Mouse (Mus musculus) adrenal gland, adult 18-20 months (tissue): ENCODE measurements around the gene Ptprd. TPM values are rescaled to one million over a fixed set of nuclear protein-coding genes. Genes with fewer than 3 reads are reported as not detected.

Experiments used
- DNase-seq, 2 experiments: peaks; one replicate each; pipeline ENCODE4 v3.0.0; 2021 to 2022; ENCODE audit warnings: low spot score in 2 of 2
- microRNA-seq, 2 experiments: library from miRNA; unstranded; fragments of <30 nt; microRNA quantifications; one replicate each; pipeline ENCODE4 v1.2.0; 2021; ENCODE audit warnings: borderline number of aligned reads in 2 of 2
- total RNA-seq, 2 experiments: library from RNA; stranded (reverse); gene quantifications; 1 replicate in 1 of 2; 2 replicates in 1 of 2; pipeline ENCODE4 v1.2.3; 2021

Ptprd gene
- total RNA-seq, 2 experiments from 2014 or later: 65.4 to 86.4 TPM

GRCm38 (mm10) chr4:75974728-75975127, 2237.0 kb downstream of the Ptprd start:
- DNase-seq: no peak

DNA sequence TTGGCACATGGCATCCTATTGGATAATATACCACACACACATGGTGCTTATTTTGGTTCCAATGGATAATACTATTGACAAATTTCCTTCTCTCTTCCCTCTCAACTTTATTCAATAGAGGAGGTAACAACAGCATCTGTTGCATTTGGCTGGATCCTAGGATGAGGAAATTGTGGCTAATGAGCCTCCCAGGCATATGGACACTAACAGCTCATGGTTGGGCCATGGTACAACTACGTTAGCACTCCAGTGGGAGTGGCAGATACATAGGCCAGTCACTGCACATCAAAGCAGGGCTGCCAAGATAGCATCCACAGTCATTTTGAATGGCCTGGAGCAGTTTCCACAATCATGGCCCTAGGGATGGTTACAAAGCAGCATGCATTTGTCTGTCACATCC, 2238.4 kb downstream of the Ptprd start:
- no peak for DNase-seq

GRCm38 (mm10) chr4:75969961-75970360, 2241.8 kb downstream of the Ptprd start:
- DNase-seq: no peak

DNA sequence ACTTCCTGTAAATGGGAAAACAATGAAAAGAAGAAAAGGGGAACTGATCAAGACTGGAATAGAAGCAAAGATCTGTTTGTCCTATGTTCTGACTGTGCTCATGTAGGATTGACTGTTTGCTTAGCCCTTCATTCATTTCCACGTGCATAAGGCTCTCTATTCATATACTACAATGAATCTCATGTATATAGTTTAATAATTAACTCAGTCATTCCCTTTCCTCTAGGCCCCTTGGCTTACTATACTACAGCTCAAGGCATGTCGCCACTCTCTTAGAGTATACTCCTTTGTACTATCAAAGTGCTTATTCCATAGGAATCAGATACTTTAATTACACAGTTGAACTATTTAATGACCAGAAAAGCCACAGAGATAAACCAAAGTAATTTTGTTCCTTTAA, 2243.1 kb downstream of the Ptprd start:
- DNase-seq: no peak

GRCm38 (mm10) chr4:75965810-75966209, 2246.0 kb downstream of the Ptprd start:
- DNase-seq: no peak

- DNase-seq: no peak
These were observed 2248.8 kb downstream of the Ptprd start for GRCm38 (mm10) chr4:75962916-75963315.

GRCm38 (mm10) chr4:75961865-75962264, 2249.9 kb downstream of the Ptprd start:
- no peak for DNase-seq

DNA sequence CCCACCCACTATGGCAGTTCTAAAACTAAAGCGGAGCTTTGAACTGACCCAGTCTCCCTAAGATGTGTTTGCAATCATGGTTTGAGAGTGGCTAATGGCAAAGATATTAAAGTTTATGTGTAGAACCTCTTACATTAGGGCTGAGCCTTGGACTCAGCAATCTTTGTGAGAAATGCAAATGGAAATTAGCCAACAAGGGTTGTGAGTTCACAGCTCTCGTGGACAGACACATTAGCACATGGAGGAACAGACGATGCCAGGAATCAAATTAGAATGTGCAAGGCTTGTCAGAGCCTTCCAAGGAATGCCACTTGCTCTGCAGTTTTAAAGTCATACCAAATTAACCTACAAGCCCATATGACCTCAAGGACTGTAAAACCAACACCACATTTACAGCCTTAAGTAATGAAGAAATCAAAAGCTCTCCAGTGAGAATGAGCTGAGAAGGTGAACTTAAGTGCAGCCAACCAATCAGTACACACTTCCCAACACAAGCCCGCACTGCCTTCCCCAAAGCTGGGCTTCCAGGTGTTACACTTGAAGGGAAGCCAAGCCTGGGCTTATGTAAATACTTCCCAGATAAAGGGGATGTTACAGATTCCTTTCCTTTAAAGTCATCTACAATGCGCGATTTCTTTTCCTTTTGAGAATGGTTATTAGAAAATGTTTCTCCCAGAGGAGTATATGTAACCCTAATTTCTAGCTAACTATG, 2258.3 kb downstream of the Ptprd start:
- DNase-seq: no peak

- DNase-seq: no peak
These were observed 2261.2 kb downstream of the Ptprd start for GRCm38 (mm10) chr4:75950582-75950981.

DNA sequence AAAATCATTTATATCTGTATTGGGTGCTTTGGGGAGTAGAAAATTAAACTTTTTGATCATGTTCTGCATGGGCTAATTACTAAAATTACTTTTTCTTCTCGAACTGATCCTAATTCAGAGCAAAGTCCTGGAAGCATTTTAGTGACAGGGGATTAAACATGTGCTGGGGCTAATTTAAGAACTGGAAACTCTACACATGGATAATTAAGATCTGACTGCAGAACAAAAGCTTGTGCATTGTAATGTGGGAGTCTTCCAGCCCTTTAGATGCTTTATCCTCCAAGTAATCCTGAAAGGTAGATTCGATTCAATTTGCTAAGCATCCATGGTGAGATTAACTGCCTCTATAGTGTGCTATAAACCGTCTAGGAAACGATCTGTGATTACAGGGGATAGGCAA, 2316.9 kb downstream of the Ptprd start:
- DNase-seq: no peak

Small RNA genes lying within 50 kb of the gene (microRNA-seq; reads per million reads assigned to microRNA genes)
- 0 reads per million in 2 experiments for gene Gm23159
